Mouse (Mus musculus): ENCODE data around the gene Mrpl21.

GRCm38 (mm10) chr19:3320086-3320485, 37.4 kb downstream of the Mrpl21 start:
- no peak for TF ChIP-seq CTCF (IDR thresholded peaks at IDR 0.05; ENCODE audit: extremely low read depth, insufficient read depth, insufficient read length, insufficient replicate concordance)
- no peak for TF ChIP-seq POLR2A (IDR thresholded peaks at IDR 0.05; ENCODE audit: low read depth, low read length)

Data from spleen, adult 2 months (tissue).